Mouse (Mus musculus) monocyte, adult 5-6 weeks (primary cell): ENCODE measurements around the gene Gpr21. TPM values are rescaled to one million over a fixed set of nuclear protein-coding genes. Genes with fewer than 3 reads are reported as not detected.
"Not testable (repeated sequence)": the region's sequence is repeated elsewhere in the genome, so short reads cannot be mapped to it uniquely, and the experiment has no call there.

Experiments
- ATAC-seq: fragments of 153-309, 156-312 bp; replicated peaks from 2 replicates; pipeline ENCODE4 v1.8.0; 2017; ENCODE audit warnings: mild to moderate bottlenecking; ENCODE audit not compliant: low TSS enrichment, insufficient number of reproducible peaks, severe bottlenecking, poor library complexity, low FRiP score
- total RNA-seq: library from RNA; stranded (forward); fragments of 200-1000, 200-491, 200-594 nt; gene quantifications from 3 replicates; pipeline ENCODE4 v1.2.3, GENCODE M21; 2017

The Gpr21 gene
- 0.67 to 3.7 TPM (median 1.1 TPM) in 3 replicates for total RNA-seq

DNA sequence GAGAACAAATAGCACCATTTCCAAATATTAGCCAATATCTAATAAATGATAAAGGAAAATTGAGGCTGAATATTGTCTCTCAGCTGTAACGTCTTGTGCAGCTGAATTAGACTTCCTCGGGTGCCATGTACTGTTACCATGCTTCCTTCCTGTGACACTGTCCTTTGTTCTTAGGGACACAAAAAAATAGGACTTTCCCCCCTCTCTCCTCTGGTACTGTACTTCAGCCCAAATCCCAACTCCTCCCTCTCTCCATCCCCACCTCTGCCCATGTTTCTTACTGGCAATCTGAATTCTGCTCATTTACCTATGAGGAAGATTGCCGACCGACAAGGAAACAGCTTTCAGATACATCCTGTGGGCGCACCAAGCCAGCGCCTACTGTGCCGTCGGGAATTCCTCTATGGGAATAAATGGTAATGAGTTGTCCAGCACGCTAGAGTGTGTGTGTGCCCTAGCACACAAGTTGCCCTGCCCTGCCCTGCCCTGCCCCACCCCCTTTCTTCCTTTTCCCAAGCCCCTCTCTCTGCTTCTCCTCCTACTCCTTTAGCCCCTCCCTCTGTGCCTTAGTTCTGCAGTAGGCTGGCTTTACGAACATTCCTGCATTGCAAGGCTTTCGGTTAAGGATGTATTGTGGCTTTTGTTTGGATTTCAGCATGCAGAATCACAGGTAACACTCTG lies at the start of gene Gpr21:
TSS of gene Gpr21 (plus strand) at position 303 of the 681 bp plus-strand sequence.
- ATAC-seq = no peak

DNA sequence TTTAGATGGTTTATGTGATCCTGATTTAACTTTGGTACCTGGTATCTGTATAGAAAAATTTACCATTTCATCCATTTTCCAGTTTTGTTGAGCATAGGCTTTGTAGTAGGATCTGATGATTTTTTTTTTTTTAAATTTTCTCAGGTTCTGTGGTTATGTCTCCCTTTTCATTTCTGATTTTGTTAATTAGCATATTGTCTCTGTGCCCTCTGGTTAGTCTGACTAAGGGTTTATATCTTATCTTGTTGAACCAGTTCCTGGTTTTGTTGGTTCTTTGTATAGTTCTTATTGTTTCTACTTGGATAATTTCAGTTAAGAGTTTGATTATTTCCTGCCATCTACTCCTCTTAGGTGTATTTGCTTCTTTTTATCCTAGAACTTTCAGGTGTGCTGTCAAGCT lies 36.6 kb upstream of the Gpr21 start:
- no peak for ATAC-seq

DNA sequence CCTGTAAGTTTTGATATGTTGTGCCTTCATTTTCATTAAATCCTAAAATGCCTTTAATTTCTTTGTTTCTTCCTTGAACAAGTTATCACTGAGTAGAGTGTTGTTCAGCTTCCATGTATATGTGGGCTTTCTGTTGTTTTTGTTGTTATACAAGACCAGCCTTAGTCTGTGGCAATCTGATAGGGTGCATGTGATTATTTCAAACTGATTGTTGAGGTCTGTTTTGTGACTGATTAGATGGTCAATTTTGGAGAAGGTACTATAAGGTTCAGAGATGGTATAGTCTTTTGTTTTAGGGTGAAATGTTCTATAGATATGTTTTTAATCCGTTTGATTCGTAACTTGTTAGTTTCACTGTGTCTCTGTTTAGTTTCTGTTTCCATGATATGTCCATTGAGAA lies 36.1 kb upstream of the Gpr21 start:
- ATAC-seq = no peak

DNA sequence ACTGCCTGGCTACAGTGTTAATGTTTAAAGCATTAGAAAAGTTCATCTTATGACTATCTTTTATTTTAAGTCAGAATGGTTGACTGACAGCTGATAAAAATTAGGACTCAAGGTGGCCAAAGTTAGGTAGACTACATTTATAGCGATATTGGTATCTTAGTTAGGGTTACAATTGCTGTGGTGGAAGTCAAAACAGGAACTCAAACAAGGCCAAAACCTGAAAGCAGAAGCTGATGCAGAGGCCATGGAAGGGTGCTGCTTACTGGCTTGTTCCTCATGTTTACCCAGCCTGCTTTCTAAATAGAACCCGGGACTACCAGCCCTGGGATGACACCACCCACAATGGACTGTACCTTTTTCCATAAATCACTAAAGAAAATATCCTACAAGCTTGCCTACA lies 32.0 kb upstream of the Gpr21 start:
- ATAC-seq = 0 out of 2 replicates have a peak, but pooled peaks have one; percentile 50

DNA sequence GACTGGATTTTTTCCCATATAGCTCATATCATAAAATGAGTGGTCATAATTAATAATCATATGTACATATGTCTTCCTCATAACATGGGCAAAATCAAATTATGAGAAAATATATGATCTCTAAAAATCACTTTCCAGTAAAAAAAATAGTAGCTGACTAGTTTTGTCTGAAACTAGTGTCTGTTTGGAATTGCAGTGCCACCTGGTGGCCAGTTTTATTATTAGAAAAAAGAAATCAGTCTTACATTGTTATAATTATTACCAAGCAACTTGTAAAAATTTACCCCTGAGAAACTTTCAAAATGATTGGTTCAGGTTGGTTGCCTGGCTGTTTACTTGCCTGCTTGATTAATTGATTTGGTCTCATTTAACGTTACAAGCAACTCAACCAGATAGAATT lies 30.8 kb upstream of the Gpr21 start:
- ATAC-seq = no peak

DNA sequence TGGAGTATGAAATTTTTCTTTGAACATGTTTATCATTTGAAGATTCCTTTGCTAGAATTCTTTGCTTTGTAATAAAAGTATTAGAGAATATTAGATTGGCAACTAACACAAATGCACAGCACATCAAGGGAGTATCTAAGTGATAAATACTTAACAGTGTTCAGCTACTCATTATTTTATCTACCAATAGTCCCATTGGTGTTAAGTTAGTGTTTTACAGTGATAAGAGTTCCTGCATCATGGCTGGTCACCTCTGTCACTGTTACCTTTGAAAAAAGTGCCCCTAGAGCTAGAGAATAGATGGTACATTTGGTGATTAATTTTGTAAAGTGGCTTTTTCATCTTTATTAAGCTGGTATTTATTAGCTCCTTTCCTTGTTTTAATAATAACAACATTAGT lies 29.7 kb upstream of the Gpr21 start:
- no peak for ATAC-seq

DNA sequence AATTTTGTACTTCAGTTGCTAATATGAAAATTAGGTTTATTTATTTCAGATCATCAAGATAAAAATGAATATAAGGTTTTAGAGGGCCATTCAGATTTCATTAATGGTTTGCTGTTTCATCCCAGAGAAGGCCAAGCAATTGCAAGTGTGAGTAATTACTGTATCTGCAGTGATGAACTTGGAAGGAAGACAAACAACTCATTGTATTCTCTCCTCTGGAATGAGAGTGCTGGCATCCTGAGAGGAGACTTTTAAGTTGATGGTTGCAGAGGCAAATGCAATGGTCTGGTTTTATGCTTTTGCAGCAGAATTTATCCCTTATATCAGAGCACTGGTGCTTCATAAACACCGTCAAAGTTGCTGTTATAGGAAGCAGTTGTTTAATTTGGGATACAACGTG lies 27.2 kb upstream of the Gpr21 start:
- no peak for ATAC-seq

DNA sequence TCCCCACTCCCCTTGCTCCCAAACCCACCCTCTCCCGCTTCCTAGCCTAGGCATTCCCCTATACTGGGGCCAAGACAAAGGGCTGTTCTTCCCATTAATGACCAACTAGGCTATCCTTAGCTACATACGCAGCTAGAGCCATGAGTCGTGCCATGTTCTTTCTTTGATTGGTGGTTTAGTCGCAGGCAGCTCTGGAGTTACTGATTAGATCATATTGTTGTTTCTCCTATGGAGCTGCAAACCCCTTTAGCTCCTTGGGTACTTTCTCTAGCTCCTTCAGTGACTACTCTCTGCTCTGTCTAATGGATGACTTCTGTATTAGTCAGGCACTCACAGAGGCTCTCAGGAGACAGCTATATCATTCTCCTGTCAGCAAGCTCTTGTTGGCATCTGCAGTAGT lies 18.8 kb upstream of the Gpr21 start:
- no peak for ATAC-seq

DNA sequence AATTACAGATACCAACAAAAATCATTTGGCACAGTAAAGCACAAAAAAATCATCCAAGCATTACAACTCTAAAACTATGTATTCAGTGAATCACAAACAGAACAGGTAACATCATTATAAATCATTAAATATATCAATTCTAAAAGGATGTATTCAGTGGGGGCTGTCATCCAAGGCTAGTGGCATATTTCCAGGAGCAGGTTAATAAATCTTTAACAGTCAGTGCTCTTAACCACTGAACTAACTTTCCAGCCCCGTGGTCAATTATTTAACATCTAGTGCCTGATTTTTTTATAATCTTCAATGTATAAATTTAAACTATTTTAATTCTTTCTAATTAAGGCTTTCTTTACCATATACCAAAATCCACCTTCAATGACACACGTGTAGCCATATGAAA lies 10.3 kb upstream of the Gpr21 start:
- not testable (repeated sequence) for ATAC-seq

DNA sequence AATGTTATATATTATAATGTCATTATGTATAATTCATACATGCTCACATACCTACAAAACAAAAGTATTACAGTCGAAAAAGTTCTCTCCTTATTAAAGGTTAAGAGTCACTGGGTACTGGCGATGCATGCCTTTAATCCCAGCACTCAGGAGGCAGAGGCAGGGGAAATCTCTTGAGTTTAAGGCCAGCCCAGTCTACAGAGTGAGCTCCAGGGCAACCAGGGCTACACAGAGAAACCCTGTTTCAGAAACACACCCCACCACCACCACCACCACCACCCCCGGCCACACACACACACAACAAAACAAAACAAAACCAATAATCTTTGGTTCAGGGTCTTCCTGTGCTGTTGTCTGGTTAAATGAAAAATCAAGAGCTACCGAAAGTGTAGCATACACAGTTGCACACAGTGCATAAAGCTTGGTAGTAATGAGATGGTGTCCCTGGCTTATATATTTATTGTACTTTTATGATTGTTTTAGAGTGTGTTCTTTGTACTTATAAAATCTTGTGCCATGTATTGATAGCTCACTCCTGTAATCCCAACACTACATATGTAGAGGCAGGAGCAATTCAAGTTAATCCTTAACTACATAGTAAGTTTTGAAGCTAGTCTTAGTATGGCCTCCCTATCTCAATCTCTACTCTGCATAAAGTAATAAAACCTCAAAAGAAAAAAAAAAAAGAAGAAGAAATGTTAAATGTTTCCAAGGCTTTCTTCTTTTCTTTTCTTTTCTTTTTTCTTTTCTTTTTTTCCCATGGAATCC lies 4.8 kb upstream of the Gpr21 start:
- ATAC-seq = no peak

DNA sequence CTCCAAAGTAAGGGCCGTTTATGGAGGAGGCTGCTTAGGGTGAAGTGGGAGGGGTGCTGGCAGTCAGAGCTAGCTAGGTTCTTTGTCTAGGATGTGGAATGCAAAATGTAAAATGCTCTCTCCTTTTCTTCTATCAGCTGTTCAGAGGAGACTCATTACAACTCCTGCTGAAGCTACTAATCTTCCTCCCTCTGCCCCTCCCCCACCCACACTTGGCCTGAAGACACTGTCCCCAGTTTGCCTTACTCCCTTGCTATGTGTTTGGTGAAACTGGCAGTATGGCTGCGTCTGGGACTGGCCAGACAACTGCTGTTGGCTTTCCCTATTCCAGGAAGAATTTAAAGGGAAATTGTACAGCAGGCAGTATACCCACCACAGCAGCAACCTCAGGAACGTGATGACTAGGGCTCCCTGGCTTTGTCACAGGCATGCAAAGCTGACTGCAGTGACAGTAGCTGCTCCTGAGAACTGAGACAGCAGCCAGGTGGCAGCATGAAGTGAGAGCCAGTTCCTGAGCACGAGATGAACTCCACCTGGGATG lies 860 bp downstream of the Gpr21 start:
- 0 out of 2 replicates have a peak, but pooled peaks have one; percentile 13 for ATAC-seq

DNA sequence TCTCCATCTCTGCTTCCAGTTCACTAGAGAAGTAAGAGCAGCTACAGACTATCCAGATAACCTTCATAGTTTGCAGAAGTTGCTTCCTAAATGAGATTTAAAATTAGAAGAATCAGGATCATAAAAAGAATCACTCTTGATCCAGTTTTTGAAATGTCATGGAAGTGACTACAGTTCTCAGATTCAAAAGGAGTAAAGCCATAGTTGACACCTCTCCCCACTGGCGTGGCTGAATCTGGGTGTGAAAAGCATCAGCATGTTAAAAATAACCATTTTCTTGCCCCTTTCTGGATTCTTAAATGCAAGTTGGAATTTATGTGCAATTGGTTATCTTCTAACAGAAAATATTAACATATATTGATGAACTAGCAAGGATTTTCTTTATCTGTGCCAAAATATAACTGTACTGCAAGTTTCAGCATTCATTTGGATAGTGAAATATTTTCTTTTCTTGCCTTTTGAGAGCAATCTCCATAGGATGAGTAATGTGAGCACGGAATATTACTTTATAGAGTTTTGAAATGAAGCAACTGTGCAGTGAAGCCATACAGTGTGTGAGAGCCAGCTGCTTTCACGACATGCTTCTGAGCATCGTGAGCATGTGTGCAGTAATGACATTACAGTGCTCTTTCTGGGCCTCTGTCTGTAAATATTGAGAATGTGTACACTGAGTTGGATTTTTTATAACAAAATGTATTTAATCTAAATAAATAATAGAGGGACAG lies 2.6 kb downstream of the Gpr21 start:
- ATAC-seq = no peak

DNA sequence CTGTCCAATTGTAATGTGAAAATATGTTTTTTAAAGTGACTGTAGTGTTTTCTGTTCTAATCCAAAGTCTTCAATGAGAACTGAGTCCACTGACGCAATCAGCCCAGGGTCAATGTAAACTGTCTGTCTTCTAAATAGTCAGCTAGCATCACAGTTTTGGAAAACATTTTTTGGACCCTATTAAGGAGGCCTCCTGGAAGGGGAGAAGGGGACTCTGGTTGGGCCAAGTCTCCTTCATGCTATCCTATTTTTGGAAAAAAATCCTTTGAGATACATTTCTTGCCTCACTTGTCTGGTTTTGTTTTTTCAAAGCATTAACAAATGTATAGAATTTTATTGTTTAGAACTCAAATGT lies 3.1 kb downstream of the Gpr21 start:
- no peak for ATAC-seq

DNA sequence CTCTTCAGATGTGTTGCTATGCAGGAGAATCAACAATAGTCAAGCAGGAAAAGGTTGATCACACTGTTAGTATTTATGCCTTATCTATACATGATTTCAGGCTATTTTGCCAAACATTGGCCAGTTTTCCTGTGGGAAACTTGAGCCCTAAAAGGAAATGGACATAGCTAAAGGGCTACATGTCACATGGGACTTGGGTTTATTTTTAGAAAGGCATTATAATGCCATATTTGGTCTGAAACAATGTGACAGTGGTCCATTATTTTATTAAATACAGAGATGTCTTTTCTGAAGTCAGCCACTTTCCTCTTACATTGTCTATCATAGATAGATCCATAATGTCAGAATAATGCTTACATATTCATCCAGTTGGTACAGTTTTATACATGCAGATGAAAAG lies 11.5 kb downstream of the Gpr21 start:
- no peak for ATAC-seq

DNA sequence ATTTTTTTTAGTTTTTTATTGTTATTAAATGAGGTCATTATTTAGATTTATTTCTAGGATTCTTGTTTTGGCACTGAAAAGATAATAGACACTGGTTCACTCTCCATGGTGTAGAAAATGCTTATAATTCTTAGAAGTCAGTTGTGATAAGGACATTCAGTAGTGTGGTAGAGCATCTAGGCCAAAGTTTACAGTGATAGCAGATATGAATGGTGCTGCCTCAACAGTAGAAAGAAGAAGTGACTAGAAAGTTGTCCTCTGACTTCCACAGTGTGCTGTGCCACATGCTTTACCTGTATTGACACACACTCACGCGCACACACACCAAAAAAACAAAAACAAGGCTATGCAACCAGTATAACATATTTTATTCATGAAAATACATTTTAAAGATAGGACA lies 13.3 kb downstream of the Gpr21 start:
- ATAC-seq = no peak

DNA sequence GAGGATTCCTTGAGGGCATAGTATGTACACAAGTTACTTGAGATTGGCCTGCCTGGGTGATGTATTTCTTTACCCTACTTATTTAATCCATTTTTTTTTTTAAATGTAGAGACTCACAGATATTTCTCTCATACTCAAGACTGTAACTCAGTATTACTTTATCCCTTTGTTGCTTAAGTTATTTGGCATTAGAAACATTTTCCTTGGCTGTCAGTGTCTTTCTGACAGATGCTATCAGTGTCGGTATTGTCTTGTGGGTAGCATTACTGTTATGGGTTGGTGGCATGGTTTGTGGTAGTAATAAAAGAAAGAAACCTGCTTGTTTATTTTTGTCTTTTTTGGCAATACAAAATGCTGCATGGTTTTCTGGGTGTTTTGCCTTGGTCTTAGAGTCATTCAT lies 14.6 kb downstream of the Gpr21 start:
- ATAC-seq = no peak

DNA sequence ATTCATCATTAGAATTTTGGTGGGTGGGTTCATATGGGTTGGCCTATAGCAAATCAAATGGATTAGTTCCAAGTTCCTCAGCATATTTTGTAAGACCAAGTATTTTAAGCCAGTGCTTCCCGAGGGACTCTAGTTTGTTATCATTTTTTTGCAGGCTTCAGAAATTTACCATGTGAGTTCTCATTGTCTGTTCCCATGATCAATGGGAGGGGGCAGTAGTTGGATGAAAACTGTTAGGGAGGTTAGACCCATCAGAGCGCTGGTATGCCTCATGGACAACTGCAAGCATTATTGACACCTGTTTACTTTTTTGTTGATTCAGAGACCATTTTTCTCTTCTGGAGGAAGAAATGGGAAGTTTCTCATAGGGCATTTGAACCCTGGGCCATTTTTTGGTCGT lies 15.5 kb downstream of the Gpr21 start:
- ATAC-seq = no peak

DNA sequence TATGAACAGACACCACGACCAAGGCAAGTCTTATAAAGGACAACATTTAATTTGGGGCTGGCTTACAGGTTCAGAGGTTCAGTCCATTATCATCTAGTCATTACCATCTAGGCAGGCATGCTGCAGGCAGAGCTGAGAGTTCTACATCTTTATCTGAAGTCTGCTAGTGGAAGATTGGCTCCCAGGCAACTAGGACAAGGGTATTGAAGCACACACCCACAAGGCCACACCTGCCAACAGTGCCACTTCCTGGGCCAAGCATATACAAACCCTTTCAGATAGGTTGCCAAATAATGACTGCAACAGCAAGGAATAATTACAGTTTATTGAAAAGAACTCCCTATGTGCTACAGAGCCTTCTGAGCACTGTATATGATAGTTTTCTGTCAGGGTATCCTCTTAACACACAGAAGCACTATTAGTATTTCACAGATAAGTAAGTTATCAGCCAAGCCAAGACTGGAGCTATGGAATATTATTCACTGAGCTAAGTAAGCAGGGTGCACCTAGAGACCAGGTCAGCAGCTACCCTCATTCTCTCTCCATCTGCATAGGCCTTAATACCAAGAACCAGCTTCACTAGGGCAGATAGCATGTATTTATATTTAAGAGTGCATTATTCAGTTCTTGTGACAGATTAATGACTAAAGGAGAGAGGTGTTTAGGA lies 33.3 kb downstream of the Gpr21 start:
- no peak for ATAC-seq

DNA sequence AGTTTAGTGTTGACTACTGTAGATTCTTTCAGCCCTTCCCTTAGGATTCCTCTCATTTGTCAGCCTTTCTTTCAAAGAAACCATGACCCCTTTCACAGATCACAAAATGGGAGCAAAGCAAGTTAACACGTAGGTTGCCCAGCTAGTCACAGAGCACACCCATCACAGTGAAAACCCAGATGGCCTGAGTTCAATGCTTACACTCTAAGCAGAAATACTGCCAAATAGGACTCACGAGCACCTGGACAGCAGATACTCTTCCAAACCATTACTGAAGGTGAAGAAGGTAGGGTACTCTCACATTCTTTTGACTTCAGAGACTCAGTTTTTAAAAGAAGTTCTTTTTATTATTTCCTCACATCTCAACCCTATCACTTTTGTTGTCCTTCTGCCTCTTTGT lies 40.2 kb downstream of the Gpr21 start:
- ATAC-seq = no peak
